Mouse (Mus musculus) cerebral cortex, adult 2 months (tissue): ENCODE data around the gene Ear6.

Experiments used
- WGBS: fragments of 180-500 bp; shearing (Covaris S2); methylation state at CpG from one replicate; pipeline ENCODE4 v1.1.7; 2018; 5-methylcytosine and 5-hydroxymethylcytosine counted together

The Ear6 gene

DNA sequence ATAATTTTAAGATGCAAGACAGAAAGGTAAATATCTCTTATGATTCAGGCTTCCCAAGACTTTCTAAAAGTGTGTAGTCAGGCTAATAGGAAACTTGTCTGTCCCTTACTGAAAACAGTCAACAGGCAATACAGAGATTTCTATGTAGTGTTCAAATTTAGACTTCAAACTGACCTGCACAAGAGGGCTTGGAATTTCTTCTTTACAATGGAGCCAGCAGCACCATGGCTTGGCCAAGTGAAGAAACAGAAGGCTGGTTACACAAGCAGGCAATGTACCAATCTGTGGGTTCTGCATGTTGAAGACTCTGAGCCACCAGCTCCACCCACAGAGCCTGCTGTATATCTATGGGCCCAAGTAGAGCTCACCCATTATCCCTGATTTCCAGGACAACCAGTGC, at the start of gene Ear6:
Gene Ear6 (plus strand): TSS at position 301 of the 400 bp plus-strand sequence.

DNA sequence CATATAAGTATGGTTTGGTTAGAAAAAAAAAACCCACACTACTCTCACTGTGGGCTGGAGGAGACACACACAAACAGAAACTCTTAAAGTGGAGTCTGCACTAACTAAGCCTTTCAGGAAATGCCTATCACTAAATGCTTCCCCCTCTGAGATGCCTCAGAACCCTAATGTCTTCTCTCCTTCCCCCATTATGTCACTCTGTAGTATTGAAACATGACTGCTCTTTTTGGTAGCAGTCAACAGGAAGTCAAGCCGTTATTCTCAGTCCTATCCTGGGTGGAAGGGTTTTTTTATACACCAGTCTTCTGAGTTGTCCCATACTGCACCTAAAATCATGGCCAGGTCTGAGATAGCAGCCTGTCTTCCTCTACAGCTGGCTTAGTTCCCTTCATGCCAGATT, 26.9 kb upstream of the Ear6 start:
- 73% methylated on average over 1 of the region's 1 CpGs for WGBS

DNA sequence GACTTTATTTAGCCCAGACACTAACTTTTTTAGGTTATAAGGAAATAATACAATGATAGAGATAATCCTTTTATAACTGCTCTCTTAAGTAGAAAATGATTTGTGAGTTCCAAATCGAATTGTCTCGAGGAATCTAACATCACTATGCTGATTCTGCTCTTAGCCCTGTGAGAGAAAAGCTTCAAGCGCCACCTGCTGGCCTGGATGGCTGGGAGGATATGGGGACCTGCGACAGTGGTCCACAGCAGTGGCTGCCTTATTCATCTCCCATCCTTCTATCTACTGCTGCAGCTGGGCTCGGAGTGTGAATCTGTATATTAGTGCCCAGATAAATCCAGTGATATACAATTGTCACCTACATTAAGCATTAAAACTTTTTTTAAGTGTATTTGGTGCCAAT, 25.7 kb upstream of the Ear6 start:
- 32% methylated on average over 5 of the region's 5 CpGs for WGBS

DNA sequence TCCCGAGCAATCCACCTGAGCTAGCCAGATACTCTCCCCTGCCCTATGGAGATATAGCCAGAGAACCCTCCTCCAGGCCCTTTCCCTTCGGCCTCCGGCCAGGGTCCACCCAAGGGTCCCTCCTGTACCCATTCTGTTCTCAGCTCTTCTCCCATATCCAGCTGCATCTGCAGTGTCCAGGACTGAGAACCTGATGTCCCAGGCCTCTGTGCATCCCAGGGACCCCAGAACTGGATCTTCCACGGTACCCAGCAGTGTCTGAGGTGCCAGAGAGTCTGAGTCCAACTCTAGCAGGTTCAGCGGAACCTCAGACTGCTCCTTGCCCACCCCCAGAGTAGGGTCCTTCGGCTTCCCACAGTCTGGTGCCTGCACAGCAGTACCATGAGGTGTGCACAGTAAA, 24.3 kb upstream of the Ear6 start:
- WGBS, result 92% methylated on average over 6 of the region's 6 CpGs

DNA sequence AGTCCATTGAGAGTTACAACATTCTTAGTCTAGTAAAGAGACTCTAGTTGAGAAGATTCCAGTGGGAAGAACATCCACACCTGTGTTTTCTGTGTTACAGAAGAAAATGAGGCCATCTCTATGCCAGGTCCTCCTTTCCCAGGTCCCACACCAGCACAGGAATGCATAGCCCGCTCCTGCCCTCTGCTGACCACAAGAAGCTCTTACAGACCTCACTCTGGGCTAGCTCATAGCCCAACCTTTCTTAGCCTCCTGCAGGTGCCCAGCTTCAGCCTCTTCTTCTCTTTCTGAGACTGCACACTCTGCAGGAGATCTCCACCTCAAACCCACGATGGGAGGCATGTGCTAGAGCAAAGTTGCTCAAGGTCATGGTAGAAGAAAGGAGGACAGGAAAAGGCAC, 15.0 kb upstream of the Ear6 start:
- whole genome bisulfite sequencing, result 36% methylated on average over 2 of the region's 2 CpGs

DNA sequence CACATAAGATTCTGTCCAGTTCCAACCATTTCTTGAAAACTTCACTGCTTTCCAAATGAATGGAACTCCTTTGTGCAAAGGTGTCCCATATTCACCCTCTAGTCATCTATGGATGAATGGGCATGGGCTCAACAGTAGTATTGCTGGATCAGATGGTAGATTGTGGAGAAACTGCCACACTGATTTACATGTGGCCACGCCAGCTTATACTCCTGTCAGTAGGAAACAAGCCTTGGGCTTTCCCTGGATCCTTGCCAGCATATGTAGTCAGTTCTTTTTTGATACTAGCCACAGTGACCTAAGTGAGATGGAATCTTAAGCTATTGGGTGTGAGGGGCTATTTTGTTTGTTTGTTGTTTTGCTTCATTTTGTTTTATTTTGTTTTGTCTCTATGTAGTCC, 11.2 kb upstream of the Ear6 start:
- 76% methylated on average over 1 of the region's 1 CpGs for WGBS

DNA sequence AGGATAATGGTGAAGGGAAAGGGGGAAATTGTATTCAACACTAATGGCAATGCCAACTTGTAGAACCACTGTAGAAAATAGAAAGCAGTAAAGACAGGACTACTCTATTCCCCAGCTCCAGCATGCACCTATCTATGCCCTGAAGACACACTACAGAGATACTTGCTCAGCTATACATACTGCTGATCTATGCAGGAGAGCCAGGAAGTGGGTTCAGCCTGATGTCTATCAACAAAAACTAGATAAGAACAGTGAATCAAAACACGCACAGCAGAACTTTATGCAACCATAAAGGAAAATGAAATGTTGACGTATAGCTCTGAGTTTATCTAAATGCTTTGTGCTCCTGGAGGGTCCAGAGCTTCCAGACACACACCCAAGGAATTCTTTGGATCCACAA, 10.7 kb upstream of the Ear6 start:
- WGBS, result 87% methylated on average over 2 of the region's 2 CpGs

DNA sequence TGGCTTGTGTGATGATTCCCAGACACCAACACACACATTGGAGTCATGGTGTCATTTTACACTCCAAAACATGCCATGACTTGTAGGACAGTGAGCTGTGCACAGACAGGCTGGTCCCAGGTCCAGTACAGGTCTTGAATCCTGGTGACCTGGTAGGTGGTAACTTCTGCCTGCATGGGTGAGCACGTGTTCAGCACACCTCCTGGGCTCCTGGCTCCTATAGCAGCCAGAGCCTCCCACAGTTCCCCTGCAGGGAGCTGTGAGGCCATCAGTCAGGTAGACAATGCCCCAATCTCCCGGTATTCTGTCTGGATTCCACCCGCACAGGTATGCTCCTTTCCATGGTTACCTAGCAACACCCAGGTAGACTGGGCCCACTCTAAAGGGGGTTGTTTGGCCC, 6.9 kb upstream of the Ear6 start:
- WGBS, result 62% methylated on average over 3 of the region's 3 CpGs

DNA sequence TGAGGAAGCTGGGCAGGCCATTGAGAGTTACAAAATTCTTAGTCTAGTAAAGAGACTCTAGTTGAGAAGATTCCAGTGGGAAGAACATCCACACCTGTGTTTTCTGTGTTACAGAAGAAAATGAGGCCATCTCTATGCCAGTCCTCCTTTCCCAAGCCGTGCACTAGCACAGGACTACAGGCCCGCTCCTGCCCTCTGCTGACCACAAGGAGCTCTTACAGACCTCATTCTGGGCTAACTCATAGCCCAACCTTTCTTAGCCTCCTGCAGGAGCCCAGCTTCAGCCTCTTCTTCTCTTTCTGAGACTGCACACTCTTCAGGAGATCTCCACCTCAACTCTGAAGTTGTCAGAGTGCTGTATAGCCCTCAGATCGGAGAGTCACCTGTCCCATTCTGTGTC, 2.5 kb upstream of the Ear6 start:
- 59% methylated on average over 3 of the region's 3 CpGs for WGBS

DNA sequence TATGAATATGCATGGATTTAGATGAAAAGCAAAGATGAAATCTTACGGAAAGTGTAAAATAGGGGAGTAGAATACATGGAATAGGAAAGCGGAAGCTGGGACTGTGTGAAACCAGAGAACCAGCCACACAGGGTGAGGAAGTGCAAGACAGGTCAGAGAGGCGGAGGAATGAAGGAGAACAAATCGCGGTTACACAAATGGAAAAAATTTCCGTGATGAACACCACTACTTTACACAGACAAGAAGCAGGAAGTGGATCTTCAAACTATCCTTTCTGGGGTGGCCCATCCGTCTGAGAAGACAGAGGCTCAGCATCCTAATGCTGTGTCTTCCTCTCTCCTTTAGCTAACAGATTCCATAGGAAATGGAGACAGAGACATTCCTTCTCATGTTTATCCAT, 1.8 kb downstream of the Ear6 start:
- 83% methylated on average over 7 of the region's 7 CpGs for WGBS

DNA sequence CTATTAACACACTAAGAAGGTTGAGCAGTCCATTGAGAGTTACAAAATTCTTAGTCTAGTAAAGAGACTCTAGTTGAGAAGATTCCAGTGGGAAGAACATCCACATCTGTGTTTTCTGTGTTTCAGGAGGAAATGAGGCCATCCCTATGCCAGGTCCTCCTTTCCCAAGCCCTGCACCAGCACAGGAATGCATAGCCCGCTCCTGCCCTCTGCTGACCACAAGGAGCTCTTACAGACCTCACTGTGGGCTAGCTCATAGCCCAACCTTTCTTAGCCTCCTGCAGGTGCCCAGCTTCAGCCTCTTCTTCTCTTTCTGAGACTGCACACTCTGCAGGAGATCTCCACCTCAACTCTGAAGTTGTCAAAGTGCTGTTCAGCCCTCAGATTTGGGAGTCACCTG, 10.1 kb downstream of the Ear6 start:
- 26% methylated on average over 1 of the region's 1 CpGs for WGBS

DNA sequence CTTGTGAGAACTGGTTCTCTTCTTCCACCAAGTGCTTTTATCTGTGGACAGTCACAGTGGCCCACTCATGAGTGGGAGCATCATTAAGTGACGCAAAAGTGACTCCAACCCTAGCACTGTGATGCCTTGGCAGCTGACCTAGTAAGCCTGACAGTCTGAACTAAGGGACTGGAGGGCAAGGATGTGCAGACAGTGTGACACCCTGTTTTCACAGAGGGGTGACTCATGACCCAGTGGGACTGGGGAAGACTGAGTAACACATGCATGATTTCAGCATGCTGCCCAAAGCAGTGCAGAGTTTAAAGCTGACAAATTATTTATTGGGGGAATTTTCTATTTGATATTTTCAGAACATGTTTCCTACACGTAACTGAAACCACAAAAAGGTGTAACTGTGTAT, 17.3 kb downstream of the Ear6 start:
- 77% methylated on average over 2 of the region's 2 CpGs for WGBS

DNA sequence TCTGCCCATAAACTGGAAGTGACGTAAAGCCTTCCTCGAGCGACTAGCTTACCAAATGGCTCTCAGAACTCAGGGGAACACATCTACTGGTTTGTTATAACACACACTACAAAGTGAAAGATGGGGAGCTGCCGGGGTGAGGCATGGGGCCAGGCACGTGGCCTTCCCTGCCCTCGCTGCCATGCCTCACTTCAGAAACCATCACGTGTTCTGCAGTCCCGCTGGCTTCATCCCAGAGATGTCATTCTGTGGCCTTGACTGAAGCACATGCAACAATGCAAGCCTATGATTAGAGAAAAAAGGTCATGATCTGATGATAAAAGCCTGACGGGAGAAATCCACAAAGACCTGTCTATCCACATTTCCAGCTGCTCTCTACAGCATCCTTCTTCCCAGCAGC, 18.2 kb downstream of the Ear6 start:
- 79% methylated on average over 9 of the region's 9 CpGs for WGBS

DNA sequence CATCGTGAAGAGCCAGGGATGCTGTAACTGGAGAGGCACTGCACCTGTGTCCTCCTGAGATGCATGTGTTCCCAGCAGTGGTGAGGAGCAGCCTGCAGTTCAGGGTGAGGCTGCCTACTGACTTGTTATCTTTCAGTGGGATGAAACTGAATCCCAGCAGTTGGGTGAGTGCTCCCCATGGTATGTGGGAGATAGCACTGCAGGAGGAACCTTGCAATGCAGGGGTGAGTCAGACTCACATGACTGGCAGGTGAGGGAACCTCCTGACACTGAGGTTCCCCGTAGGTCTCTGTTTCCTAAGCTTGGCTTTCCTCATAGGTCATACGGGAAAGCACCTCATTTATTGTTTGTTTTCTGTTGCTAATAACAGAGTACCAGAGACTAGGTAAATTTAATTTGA, 24.0 kb downstream of the Ear6 start:
- WGBS, result 84% methylated on average over 3 of the region's 3 CpGs

DNA sequence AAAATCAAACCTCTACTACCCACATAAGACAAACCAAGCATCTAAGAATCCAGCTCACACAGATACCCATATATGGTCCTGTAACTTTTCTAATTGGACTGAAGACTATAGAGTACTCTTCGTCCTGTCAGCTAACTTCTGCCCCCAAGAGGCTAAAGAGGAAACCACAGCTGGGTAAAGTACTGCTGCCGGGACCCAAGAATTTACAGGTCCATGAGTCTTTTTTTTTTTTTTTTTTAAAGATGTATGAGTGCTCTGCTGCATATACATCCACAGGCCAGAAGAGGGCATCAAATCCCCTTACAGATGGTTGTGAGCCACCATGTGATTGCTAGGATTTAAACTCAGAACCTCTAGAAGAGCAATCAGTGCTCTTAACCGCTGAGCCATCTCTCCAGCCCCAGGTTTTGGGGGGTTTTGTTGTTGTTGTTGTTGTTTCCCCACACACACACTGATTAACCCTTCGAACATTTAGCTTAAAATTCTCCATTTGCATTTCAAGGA, 30.1 kb downstream of the Ear6 start:
- 0% methylated on average over 4 of the region's 4 CpGs for WGBS

DNA sequence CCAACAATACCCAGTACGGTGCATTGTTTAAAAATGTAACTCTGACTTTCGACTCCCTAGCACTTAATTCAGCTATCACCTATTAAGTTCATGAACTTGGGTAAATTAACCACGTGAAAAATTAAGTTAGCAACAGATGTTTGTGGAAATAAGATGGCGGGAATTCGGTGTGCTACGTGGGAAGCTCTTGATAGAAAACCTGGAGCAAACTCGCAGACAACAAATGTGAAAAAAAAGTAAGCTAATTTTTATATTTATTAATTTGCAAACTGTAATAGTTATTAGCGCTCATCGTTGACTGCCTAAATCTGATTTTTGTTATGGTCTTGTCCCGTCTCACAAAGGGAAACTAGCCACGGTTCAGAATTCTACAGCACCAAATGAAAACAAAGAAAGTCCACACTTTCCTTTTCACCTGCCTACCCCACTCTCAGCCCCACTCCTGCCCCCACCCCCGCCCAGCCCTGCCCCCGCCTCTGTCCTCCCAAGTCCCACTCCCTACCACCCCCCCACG, 30.6 kb downstream of the Ear6 start:
- under 1% methylated on average over 14 of the region's 14 CpGs for WGBS

DNA sequence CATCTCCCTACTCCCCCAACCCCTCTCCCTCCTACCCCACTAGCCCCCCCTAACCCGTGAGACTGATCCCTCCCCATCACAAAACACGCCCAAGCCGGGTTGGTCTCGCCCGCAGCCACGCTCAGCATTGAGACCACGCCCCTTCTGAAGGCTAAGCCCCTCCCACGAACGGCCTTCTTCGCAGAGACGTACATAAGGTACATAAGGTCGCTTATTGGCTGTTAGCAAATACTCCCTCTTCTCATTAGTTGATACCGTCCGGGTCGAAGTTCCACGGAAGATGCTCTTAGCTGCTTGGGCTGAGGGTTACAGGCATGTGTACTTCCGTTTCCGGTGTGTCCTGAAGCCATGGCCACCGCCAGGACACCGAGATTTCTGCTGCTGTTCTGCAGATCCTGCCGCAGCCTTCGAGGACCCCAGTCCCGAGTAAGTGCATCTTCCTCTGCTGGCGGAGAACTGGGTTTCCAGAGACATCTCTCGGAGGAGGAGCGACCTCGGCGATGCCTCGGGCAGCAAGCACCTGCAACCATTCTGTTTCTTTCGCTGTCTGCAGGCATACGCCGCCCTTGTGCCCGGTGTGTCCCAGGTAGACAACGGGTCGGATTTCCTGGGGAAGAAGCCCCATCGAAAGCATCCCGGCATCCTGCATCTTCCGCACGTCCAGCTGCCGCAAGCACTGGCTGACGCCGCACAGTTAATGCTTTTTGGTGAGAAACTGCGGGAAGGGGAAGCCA, 31.3 kb downstream of the Ear6 start, which contains the start of gene Mettl17:
Gene Mettl17 (plus strand): TSS at position 245 of the 734 bp plus-strand sequence.
- under 1% methylated on average over 43 of the region's 43 CpGs for WGBS

DNA sequence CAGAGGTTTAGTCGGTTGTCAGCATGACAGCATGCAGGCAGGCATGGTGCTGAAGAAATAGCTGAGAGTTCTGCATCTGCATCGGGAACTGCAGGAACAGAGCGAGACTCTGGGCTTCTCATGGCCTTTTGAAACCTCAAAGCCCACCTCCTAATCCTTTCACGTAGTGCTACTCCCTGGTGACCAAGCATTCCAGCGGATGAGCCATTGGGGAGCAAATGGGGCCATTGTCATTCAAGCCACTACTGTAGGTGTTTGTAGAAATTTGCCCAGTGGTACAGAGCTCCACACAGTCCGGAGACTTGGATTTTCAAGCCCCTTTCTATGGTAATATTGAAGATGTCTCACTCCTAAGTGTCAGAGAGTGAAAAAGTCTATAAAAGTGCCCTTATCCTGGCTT, 32.6 kb downstream of the Ear6 start:
- WGBS, result 54% methylated on average over 6 of the region's 6 CpGs

DNA sequence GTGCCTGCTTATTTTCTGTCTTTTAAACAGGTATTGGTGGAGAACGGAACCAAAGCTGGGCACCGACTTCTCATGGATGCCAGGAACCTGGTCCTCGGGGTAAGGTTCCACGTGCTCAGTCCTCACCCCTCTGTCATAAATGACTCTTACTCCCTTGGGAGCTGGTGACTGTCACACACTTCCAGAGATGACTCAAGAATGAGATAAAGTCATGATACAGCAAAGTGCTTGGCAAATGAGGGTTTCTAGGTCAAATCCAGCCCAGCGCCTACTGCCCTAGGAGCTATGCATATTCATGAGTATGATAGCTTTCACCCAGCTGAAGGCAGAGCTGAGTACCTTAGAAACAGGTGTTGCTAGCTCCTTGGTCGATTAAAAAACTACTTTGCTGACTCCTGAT, 36.3 kb downstream of the Ear6 start:
- WGBS, result 87% methylated on average over 6 of the region's 6 CpGs

DNA sequence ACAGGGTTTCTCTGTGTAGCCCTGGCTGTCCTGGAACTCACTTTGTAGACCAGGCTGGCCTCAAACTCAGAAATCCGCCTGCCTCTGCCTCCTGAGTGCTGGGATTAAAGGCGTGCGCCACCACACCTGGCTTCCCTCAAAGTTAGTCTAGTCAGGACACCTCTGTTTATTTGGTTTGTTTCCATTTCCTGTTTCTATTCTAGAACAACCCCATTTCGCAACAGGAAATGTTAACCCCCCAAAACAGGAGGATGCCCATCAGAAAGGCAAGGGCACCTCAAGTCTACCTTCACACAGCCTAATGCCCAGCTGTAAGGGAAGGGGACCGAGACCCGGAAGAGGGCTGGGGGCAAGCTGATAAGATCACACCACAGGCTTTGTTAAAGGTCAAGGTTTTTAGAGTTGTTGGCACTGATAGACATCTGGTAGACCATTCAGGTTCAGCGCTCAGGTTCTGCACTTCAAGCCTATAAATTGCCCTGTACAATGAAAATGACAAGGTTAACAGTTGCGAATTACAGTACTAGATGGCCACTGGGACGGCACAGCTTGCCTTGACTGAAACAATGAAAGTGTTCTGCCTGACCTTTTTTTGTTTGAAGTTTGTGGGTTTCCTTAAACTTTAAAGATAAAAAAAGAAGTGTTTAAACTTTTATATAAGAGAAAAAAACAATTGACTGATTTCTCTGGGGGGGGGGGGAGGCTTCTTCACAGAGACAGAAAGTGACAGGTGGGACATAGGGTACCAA, 38.9 kb downstream of the Ear6 start, which contains the start of gene Slc39a2:
Gene Slc39a2 (plus strand): TSS at position 699 of the 749 bp plus-strand sequence.
- WGBS, result 91% methylated on average over 9 of the region's 9 CpGs

DNA sequence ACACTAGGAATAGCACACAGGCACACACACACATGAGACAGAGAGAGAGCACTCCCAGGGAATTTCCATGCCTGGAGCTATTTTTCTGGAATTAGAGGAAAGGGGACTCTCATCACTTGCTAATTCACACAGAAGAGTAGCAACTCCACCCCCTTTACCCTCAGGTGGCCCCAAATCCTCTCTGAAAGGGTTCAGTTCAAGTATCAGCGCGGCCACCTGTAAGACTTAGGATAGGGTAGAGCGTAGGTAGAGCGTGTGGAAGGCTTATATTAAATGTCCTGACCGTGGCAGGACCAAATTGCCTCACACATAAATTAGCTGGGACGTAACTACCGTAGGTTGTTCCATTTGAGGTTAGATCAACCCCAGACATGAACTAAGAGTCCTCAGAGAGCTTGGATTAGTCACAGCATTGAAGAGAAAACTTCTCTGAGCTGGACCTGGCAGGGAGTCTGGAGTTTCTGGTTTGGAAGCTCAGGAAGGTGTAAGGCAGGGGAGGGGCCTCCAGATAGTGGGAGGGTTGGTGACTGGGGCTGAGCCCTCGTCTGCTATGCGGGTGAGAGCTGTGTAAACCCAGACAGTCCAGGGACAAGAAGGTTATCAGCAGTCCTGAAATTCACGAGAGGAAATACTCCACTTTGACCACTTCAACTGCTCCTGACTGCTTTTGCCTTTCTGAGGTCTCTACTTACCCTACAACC, 39.7 kb downstream of the Ear6 start:
- WGBS, result 68% methylated on average over 10 of the region's 10 CpGs

DNA sequence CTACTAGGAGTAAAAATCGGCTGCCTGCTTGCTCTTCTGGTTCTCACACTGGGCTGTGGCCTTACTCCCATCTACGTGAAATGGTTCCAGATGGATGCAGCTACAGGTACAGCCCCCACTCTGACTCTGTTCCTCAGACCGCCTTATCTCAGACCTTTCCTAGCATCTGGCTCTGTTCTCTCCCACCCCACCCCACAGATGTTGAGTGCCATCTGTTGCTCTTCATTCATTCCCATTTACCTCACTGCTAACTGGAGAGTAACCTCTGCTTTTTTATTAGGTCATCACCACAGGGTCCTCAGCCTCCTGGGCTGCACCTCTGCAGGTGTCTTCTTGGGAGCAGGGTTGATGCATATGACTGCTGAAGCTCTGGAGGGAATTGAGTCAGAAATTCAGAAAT, 40.3 kb downstream of the Ear6 start:
- 68% methylated on average over 3 of the region's 3 CpGs for WGBS
